Mouse (Mus musculus): ENCODE data around the gene Gse1.

- TF ChIP-seq CTCF (IDR thresholded peaks at IDR 0.05; ENCODE audit: borderline replicate concordance, extremely low read depth, insufficient read depth, insufficient read length) (no peak), POLR2A (IDR thresholded peaks at IDR 0.05; ENCODE audit: borderline replicate concordance, extremely low read depth, insufficient read depth, insufficient read length, poor library complexity, severe bottlenecking) (no peak)
Observed at GRCm38 (mm10) chr8:120382436-120383203, 154.4 kb downstream of the Gse1 start.

Measured in brain, embryonic 14.5 days (tissue).